20 mouse cellular contexts compared by ENCODE assay signal in the genomic region with DNA sequence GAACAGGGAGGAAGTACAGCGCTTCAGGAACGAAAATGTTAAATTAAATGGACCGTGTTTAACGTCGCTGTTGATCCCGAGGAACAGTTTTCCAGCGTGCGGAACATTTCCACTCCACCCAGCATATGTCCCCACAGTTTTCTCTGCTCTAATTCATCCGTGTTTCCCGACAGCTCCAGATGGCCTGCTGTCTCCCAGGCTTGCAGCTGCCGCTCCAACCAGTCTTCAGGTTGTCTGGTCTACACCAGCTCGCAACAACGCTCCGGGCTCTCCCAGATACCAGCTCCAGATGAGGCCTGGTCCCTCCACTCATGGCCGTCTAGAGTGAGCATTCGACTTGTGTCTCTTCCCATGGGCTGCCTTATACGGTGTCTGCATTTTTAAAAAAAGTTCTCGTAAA.
DNase-seq lines count a peak whose midpoint lies in the region; ATAC-seq and TF ChIP-seq lines count a peak whose summit lies in the region.
"Had no signal": no experiment of that assay in that cellular context is flagged by ENCODE, and none has a peak within 500 bp of the region (broad histone marks: within the 10 kb centered on the region; RNA-seq: fewer than 3 reads in every experiment).

No protein-coding gene starts in this region.

- DNase-seq in forebrain, embryonic 14.5 days (ENCODE audit: low spot score): peak; percentile 34
- DNase-seq in forebrain, embryonic 11.5 days (ENCODE audit: low spot score): no peak
- peak; percentile 63 for DNase-seq in hindbrain, postnatal 0 days (ENCODE audit: low spot score)
- no peak for DNase-seq in hindbrain, embryonic 10.5 days (ENCODE audit: low spot score)
- DNase-seq in right cerebral cortex, postnatal 10 days (ENCODE audit: low spot score in 2 of 2): peak; percentile 36 to 52
- no peak for DNase-seq in right cerebral cortex, postnatal 25 days
- DNase-seq in right cerebral cortex, postnatal 4 days: peak; percentile 6
- DNase-seq in thymus, postnatal 0 days (ENCODE audit: low spot score): no peak
- DNase-seq: adrenal gland, postnatal 14 days; B cell, adult 2 months; heart, postnatal 4 days; kidney, adult 9 months; kidney, postnatal 4 days; liver, embryonic 13.5 days; thymus, postnatal 36 days had no signal

- no peak overlapping the region for H3K27ac ChIP-seq in forebrain, embryonic 14.5 days (ENCODE audit: low read depth, low read length)
- H3K27ac ChIP-seq in forebrain, embryonic 11.5 days (ENCODE audit: low read depth, low read length): no peak overlapping the region
- H3K27ac ChIP-seq in hindbrain, postnatal 0 days: no peak overlapping the region
- no peak overlapping the region for H3K27ac ChIP-seq in hindbrain, embryonic 10.5 days
- H3K27ac ChIP-seq: embryonic facial prominence, embryonic 10.5 days; left cerebral cortex, adult 2 months; limb, embryonic 12.5 days; liver, embryonic 13.5 days had no signal

- TF ChIP-seq CTCF in hindbrain, postnatal 0 days (IDR thresholded peaks at IDR 0.05; ENCODE audit: low read depth): no peak

- no peak overlapping the region for H3K4me2 ChIP-seq in forebrain, embryonic 14.5 days (ENCODE audit: low read length)
- H3K4me2 ChIP-seq in forebrain, embryonic 11.5 days (ENCODE audit: low read depth, low read length, severe bottlenecking): no peak overlapping the region
- H3K4me2 ChIP-seq in hindbrain, postnatal 0 days (ENCODE audit: low read depth, low read length): no peak overlapping the region
- H3K4me2 ChIP-seq: limb, embryonic 12.5 days; liver, embryonic 13.5 days had no signal

- no peak overlapping the region for H3K4me3 ChIP-seq in forebrain, embryonic 14.5 days (ENCODE audit: low read depth, low read length)
- no peak overlapping the region for H3K4me3 ChIP-seq in forebrain, embryonic 11.5 days (ENCODE audit: low read depth, low read length)
- H3K4me3 ChIP-seq in hindbrain, postnatal 0 days (ENCODE audit: low read length): no peak overlapping the region
- H3K4me3 ChIP-seq in hindbrain, embryonic 10.5 days: no peak overlapping the region
- H3K4me3 ChIP-seq: embryonic facial prominence, embryonic 10.5 days; left cerebral cortex, adult 2 months; limb, embryonic 12.5 days; liver, embryonic 13.5 days had no signal

- ATAC-seq in forebrain, embryonic 14.5 days: peak; percentile 42; the same call in 1 of the 2 replicates
- no peak for ATAC-seq in forebrain, embryonic 11.5 days (replicated peaks; ENCODE audit: low FRiP score)
- peak; percentile 61 for ATAC-seq in hindbrain, postnatal 0 days
- ATAC-seq: inflammation-experienced regulatory T-cells, adult 6 months; lung, postnatal 0 days had no signal

- H3K27me3 ChIP-seq in forebrain, embryonic 14.5 days (replicated peaks; ENCODE audit: control insufficient read depth, insufficient read depth, low read length): no peaks in the 10 kb centered on the region
- H3K27me3 ChIP-seq in forebrain, embryonic 11.5 days (ENCODE audit: control insufficient read depth, insufficient read depth, low read length): no peaks in the 10 kb centered on the region
- no peaks in the 10 kb centered on the region for H3K27me3 ChIP-seq in hindbrain, postnatal 0 days (ENCODE audit: insufficient read depth, low read length)
- H3K27me3 ChIP-seq in hindbrain, embryonic 10.5 days (ENCODE audit: insufficient read depth, poor library complexity, severe bottlenecking): no peaks in the 10 kb centered on the region
- H3K27me3 ChIP-seq: limb, embryonic 12.5 days; liver, embryonic 13.5 days had no signal

- H3K4me1 ChIP-seq in forebrain, embryonic 14.5 days (ENCODE audit: control insufficient read depth, insufficient read depth, low read length): no peaks in the 10 kb centered on the region
- H3K4me1 ChIP-seq in forebrain, embryonic 11.5 days (replicated peaks; ENCODE audit: control insufficient read depth, insufficient read depth, low read length): no peaks in the 10 kb centered on the region
- no peaks in the 10 kb centered on the region for H3K4me1 ChIP-seq in hindbrain, postnatal 0 days (ENCODE audit: insufficient read depth, low read length)
- 0 out of 2 replicates have a peak, but pooled peaks cover 5% of the 10 kb centered on the region for H3K4me1 ChIP-seq in hindbrain, embryonic 10.5 days (replicated peaks)
- H3K4me1 ChIP-seq: embryonic facial prominence, embryonic 10.5 days; limb, embryonic 12.5 days; liver, embryonic 13.5 days had no signal

- no peaks in the 10 kb centered on the region for H3K9me3 ChIP-seq in forebrain, embryonic 14.5 days (replicated peaks; ENCODE audit: control insufficient read depth, low read length)
- no peaks in the 10 kb centered on the region for H3K9me3 ChIP-seq in forebrain, embryonic 11.5 days (ENCODE audit: control insufficient read depth, low read length)
- no peaks in the 10 kb centered on the region for H3K9me3 ChIP-seq in hindbrain, postnatal 0 days (ENCODE audit: low read length)
- no peaks in the 10 kb centered on the region for H3K9me3 ChIP-seq in hindbrain, embryonic 10.5 days
- H3K9me3 ChIP-seq: embryonic facial prominence, embryonic 10.5 days; limb, embryonic 12.5 days; liver, embryonic 13.5 days had no signal

- H3K9ac ChIP-seq in forebrain, embryonic 14.5 days (ENCODE audit: low read length): no peak overlapping the region
- H3K9ac ChIP-seq in forebrain, embryonic 11.5 days (ENCODE audit: low read length): no peak overlapping the region
- H3K9ac ChIP-seq in hindbrain, postnatal 0 days (replicated peaks; ENCODE audit: low read length): no peak overlapping the region
- H3K9ac ChIP-seq: limb, embryonic 12.5 days; liver, embryonic 13.5 days had no signal

- H3K36me3 ChIP-seq in forebrain, embryonic 14.5 days (ENCODE audit: control insufficient read depth, insufficient read depth, low read length): no peaks in the 10 kb centered on the region
- no peaks in the 10 kb centered on the region for H3K36me3 ChIP-seq in forebrain, embryonic 11.5 days (ENCODE audit: control insufficient read depth, insufficient read depth, low read length)
- no peaks in the 10 kb centered on the region for H3K36me3 ChIP-seq in hindbrain, postnatal 0 days (ENCODE audit: insufficient read depth, low read length)
- H3K36me3 ChIP-seq in hindbrain, embryonic 10.5 days: no peaks in the 10 kb centered on the region
- H3K36me3 ChIP-seq: embryonic facial prominence, embryonic 10.5 days; limb, embryonic 12.5 days; liver, embryonic 13.5 days had no signal

- WGBS in forebrain, embryonic 14.5 days: 74% methylated on average over 18 of the region's 18 CpGs
- 93% methylated on average over 18 of the region's 18 CpGs for WGBS in forebrain, embryonic 11.5 days
- WGBS in hindbrain, postnatal 0 days: 62% methylated on average over 18 of the region's 18 CpGs
- 86% methylated on average over 18 of the region's 18 CpGs for WGBS in hindbrain, embryonic 10.5 days

Comparison
In these comparisons a context has a peak if more than half of its experiments do, and no peak if none do; other contexts are left out.
1. DNase-seq: peak in forebrain, embryonic 14.5 days (single experiment), hindbrain, postnatal 0 days (single experiment), right cerebral cortex, postnatal 10 days (2 of 2) and right cerebral cortex, postnatal 4 days (single experiment); none in forebrain, embryonic 11.5 days (single experiment), hindbrain, embryonic 10.5 days (single experiment), right cerebral cortex, postnatal 25 days (single experiment) and thymus, postnatal 0 days (single experiment).